ENCODE assay signal across 9 mouse cellular contexts in the genomic region with DNA sequence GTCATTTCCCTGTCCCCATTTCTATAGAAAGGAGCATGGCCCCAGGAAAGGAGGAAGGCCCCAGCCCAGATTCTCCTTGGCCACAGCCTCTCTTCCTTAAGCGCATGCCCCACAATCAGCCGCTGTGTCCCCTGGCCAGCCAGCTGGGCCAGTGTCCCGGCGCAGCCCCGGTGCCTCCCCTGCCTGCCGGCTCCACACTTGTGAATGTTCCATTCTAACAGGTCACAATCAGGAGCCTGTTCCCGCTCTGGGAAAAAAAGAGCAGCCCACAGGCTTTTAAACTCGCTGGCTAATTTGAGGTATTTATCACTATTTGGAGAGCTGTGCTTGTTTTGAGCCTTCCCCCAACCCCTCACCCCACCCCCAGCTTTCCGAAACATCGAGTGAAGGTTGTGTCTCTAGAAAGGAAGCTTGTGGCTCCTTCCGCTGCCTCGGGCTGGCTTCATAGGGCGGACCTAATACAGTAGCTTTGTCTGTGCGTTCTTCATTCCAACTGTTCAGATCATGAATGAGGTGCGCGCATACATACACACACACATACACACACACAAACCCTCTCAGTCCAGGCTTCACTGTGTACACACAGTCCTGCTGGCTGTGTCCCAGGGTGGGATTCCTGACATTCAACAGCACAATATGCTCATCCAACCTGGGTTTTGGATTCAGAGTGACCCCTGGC.
DNase-seq lines count a peak whose midpoint lies in the region; ATAC-seq and TF ChIP-seq lines count a peak whose summit lies in the region.
"Had no signal": no experiment of that assay in that cellular context is flagged by ENCODE, and none has a peak within 500 bp of the region (broad histone marks: within the 10 kb centered on the region; RNA-seq: fewer than 3 reads in every experiment).

No protein-coding gene starts in this region.

- H3K9ac ChIP-seq in lung, embryonic 15.5 days = no peak overlapping the region
- no peak overlapping the region for H3K9ac ChIP-seq in embryonic facial prominence, embryonic 13.5 days

- no peak for TF ChIP-seq CTCF in layer of hippocampus, adult 2 months (conservative IDR thresholded peaks at IDR 0.05)

- H3K4me2 ChIP-seq in lung, embryonic 15.5 days = no peak overlapping the region
- no peak overlapping the region for H3K4me2 ChIP-seq in embryonic facial prominence, embryonic 13.5 days

- DNase-seq in lung, postnatal 25 days (ENCODE audit: low spot score) = no peak
- DNase-seq in layer of hippocampus, adult 2 months (ENCODE audit: low spot score in 2 of 2) = peak; percentile 54 to 73
- DNase-seq in right cerebral cortex, postnatal 14 days = peak; percentile 56
- no peak for DNase-seq in gastrocnemius, postnatal 4 days (ENCODE audit: low spot score in 2 of 2)
- DNase-seq in cerebellum, postnatal 14 days = no peak
- DNase-seq in adrenal gland, adult 2 months = no peak

- H3K4me3 ChIP-seq in lung, embryonic 15.5 days = no peak overlapping the region
- H3K4me3 ChIP-seq in embryonic facial prominence, embryonic 13.5 days = no peak overlapping the region
- H3K4me3 ChIP-seq in layer of hippocampus, adult 2 months = no peak overlapping the region

- ATAC-seq in lung, embryonic 15.5 days (ENCODE audit: borderline replicate concordance, extremely low read depth, low FRiP score, low TSS enrichment) = no peak; the same call in 1 of the 2 replicates
- ATAC-seq in embryonic facial prominence, embryonic 13.5 days (ENCODE audit: insufficient number of reproducible peaks, insufficient read depth, low FRiP score, low TSS enrichment, low read depth) = peak; percentile 53; the same call in 1 of the 2 replicates
- ATAC-seq: Patski had no signal

- H3K27ac ChIP-seq in lung, embryonic 15.5 days = 0 out of 2 replicates have a peak overlapping the region, but pooled peaks have one; percentile 11
- H3K27ac ChIP-seq in embryonic facial prominence, embryonic 13.5 days = peak overlapping the region; percentile 55; the same call in 1 of the 2 replicates
- peak overlapping the region; percentile 61; the same call in 1 of the 2 replicates for H3K27ac ChIP-seq in layer of hippocampus, adult 2 months

- peaks cover 7% of the 10 kb centered on the region; the same call in 1 of the 2 replicates for H3K4me1 ChIP-seq in lung, embryonic 15.5 days
- peaks cover 34% of the 10 kb centered on the region for H3K4me1 ChIP-seq in embryonic facial prominence, embryonic 13.5 days

- H3K27me3 ChIP-seq in lung, embryonic 15.5 days = no peaks in the 10 kb centered on the region
- H3K27me3 ChIP-seq in embryonic facial prominence, embryonic 13.5 days = no peaks in the 10 kb centered on the region
- H3K27me3 ChIP-seq: Patski had no signal

- no peaks in the 10 kb centered on the region for H3K9me3 ChIP-seq in lung, embryonic 15.5 days
- no peaks in the 10 kb centered on the region for H3K9me3 ChIP-seq in embryonic facial prominence, embryonic 13.5 days

- WGBS in lung, embryonic 15.5 days = 49% methylated on average over 16 of the region's 16 CpGs
- WGBS in embryonic facial prominence, embryonic 13.5 days = 40% methylated on average over 16 of the region's 16 CpGs

- no peaks in the 10 kb centered on the region for H3K36me3 ChIP-seq in lung, embryonic 15.5 days
- H3K36me3 ChIP-seq in embryonic facial prominence, embryonic 13.5 days = no peaks in the 10 kb centered on the region

Comparison
In these comparisons a context has a peak if more than half of its experiments do, and no peak if none do; other contexts are left out.
1. H3K27ac ChIP-seq: peak in every context shown above with its lines; median percentile 61 in layer of hippocampus, adult 2 months; 55 in embryonic facial prominence, embryonic 13.5 days; 11 in lung, embryonic 15.5 days.
2. DNase-seq: peak in layer of hippocampus, adult 2 months (2 of 2) and right cerebral cortex, postnatal 14 days (single experiment); none in lung, postnatal 25 days (single experiment), gastrocnemius, postnatal 4 days (0 of 2), cerebellum, postnatal 14 days (0 of 2) and adrenal gland, adult 2 months (single experiment).